Mouse (Mus musculus): ENCODE measurements around the gene Vmn1r195. TPM values are rescaled to one million over a fixed set of nuclear protein-coding genes. Genes with fewer than 3 reads are reported as not detected.

Gene Vmn1r195
- not detected for polyA plus RNA-seq (2017; shearing (Covaris generic))

GRCm38 (mm10) chr13:22270222-22270621 is at the start of gene Vmn1r195:
Gene Vmn1r195, plus strand, starts transcription at chr13:22270522.

GRCm38 (mm10) chr13:22223060-22223459 is 47.3 kb upstream of the Vmn1r195 start, which contains the start of gene Vmn1r193:
Gene Vmn1r193, minus strand, starts transcription at chr13:22223160.

GRCm38 (mm10) chr13:22243915-22244314 is 26.4 kb upstream of the Vmn1r195 start, which contains the start of gene Vmn1r194:
Gene Vmn1r194, plus strand, starts transcription at chr13:22244215.

GRCm38 (mm10) chr13:22289620-22290019 is 19.3 kb downstream of the Vmn1r195 start, which contains the start of gene Vmn1r196:
Gene Vmn1r196, plus strand, starts transcription at chr13:22289920.

GRCm38 (mm10) chr13:22324289-22324688 is 54.0 kb downstream of the Vmn1r195 start, which contains the start of gene Vmn1r197:
Gene Vmn1r197, plus strand, starts transcription at chr13:22324589.

Other genes with a start within 250 kb of the Vmn1r195 start
- gene Hist1h2ah, start 235.0 kb upstream of the Vmn1r195 start, polyA plus RNA-seq (2017; shearing (Covaris generic)) = not detected
- gene Hist1h2bk, start 234.7 kb upstream of the Vmn1r195 start, polyA plus RNA-seq (2017; shearing (Covaris generic)) = not detected
- 17.7 TPM for gene Hist1h4i, start 229.2 kb upstream of the Vmn1r195 start, polyA plus RNA-seq (2017; shearing (Covaris generic))
- gene Hist1h2ag, start 227.6 kb upstream of the Vmn1r195 start, polyA plus RNA-seq (2017; shearing (Covaris generic)) = 1.4 TPM
- 3.6 TPM for gene Hist1h2bj, start 227.3 kb upstream of the Vmn1r195 start, polyA plus RNA-seq (2017; shearing (Covaris generic))
- not detected for gene Vmn1r188, start 186.1 kb upstream of the Vmn1r195 start, polyA plus RNA-seq (2017; shearing (Covaris generic))
- gene Vmn1r189, start 164.7 kb upstream of the Vmn1r195 start, polyA plus RNA-seq (2017; shearing (Covaris generic)) = not detected
- gene Vmn1r191, start 86.6 kb upstream of the Vmn1r195 start, polyA plus RNA-seq (2017; shearing (Covaris generic)) = not detected
- not detected for gene Vmn1r192, start 79.4 kb upstream of the Vmn1r195 start, polyA plus RNA-seq (2017; shearing (Covaris generic))
- gene Vmn1r193, start 47.4 kb upstream of the Vmn1r195 start, polyA plus RNA-seq (2017; shearing (Covaris generic)) = not detected
- not detected for gene Vmn1r194, start 26.3 kb upstream of the Vmn1r195 start, polyA plus RNA-seq (2017; shearing (Covaris generic))
- gene Vmn1r196, start 19.4 kb downstream of the Vmn1r195 start, polyA plus RNA-seq (2017; shearing (Covaris generic)) = not detected
- gene Vmn1r197, start 54.1 kb downstream of the Vmn1r195 start, polyA plus RNA-seq (2017; shearing (Covaris generic)) = 0.05 TPM
- 0.05 TPM for gene Vmn1r198, start 79.8 kb downstream of the Vmn1r195 start, polyA plus RNA-seq (2017; shearing (Covaris generic))
- gene Vmn1r199, start 109.3 kb downstream of the Vmn1r195 start, polyA plus RNA-seq (2017; shearing (Covaris generic)) = not detected
- gene Vmn1r200, start 119.9 kb downstream of the Vmn1r195 start, polyA plus RNA-seq (2017; shearing (Covaris generic)) = not detected
- gene Vmn1r201, start 201.4 kb downstream of the Vmn1r195 start, polyA plus RNA-seq (2017; shearing (Covaris generic)) = 0.10 TPM
- gene Vmn1r202, start 234.9 kb downstream of the Vmn1r195 start, polyA plus RNA-seq (2017; shearing (Covaris generic)) = 0.06 TPM
- 0.15 TPM for gene Vmn1r203, start 247.6 kb downstream of the Vmn1r195 start, polyA plus RNA-seq (2017; shearing (Covaris generic))

Data from activated CD4-positive, CD25-positive, alpha-beta regulatory T cell, adult 9 weeks (primary cell).